Mouse (Mus musculus): Measurements from ENCODE around the gene Cdc42ep4.

- no peak for TF ChIP-seq GATA1 (IDR thresholded peaks at IDR 0.05; ENCODE audit: borderline replicate concordance, low read length)
- no peak for TF ChIP-seq CTCF (IDR thresholded peaks at IDR 0.05; ENCODE audit: low read depth, low read length)
- no peak for TF ChIP-seq POLR2AphosphoS5 (IDR thresholded peaks at IDR 0.05; ENCODE audit: insufficient replicate concordance, low read depth, low read length)
- TF ChIP-seq TAL1 (conservative IDR thresholded peaks at IDR 0.05; ENCODE audit: low read depth, low read length), result no peak
- no peak for TF ChIP-seq GATA2 (IDR thresholded peaks at IDR 0.05; ENCODE audit: borderline replicate concordance, low read depth, low read length)
Observed at GRCm38 (mm10) chr11:113725235-113726048, 26.2 kb downstream of the Cdc42ep4 start.
